Mouse (Mus musculus): ENCODE measurements around the gene Zfp119b.
A peak's percentile ranks its signal among the peaks of the same experiment; 100 is the strongest.
"Not testable (repeated sequence)": the region's sequence is repeated elsewhere in the genome, so short reads cannot be mapped to it uniquely, and the experiment has no call there.

The Zfp119b gene

DNA sequence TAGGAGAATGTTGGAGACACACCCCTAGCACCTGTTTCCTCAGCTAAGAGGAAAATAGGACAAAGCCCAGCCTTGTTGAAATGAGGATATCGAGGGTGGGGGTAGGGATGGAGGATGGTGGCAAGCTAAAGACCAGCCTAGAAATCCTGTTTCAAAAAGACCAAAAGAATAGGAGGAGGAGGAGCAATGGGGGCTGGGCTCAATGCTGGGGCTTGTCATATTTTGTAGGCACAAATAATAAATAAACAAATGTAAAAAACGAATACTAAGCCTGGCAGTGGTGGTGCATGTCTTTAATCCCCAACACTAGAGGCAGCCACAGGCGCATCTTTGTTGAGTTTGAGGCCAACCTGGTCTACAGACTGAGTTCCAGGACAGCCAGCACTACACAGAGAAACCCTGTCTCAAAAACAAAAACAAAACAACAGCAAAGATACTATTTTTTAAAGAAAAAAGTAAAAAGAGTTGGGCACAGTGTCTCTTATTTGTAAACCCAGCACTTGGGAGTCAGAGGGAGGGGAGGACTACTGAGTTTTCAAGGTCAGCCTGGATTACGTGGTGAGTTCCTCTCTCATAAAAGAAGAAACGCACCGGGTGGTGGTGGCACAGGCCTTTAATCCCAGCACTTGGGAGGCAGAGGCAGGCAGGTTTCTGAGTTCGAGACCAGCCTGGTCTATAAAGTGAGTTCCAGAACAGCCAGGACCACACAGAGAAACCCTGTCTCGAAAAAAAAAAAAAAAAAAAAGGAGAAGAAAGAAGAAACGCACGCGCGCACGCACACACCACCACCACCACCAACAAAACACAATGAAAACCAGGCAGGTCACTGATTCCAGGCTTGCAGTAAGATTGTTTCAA lies 8.7 kb upstream of the Zfp119b start:
- peak; percentile 12 to 59 for DNase-seq (ENCODE audit: low spot score in 2 of 2)

DNA sequence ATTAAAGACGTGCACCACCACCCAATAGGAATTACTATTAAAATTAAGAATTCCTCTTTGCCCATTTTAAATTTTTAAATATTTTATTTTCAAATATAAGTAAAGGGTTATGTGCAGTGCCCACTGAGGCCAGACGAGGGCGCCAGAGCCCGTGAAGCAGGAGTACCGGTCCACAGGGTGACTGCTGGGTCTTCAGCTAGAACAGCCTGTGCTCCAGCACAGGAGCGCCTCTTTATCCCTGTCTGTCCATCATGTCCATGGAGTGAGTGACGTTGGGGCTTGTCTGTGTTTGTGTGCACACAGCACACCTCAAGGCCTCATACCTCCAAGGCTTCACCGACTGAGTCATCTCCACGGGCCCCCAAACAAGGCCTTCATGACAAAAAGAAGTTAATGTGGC lies 7.9 kb upstream of the Zfp119b start:
- peak; percentile 74 to 91 for DNase-seq (ENCODE audit: low spot score in 2 of 2)

DNA sequence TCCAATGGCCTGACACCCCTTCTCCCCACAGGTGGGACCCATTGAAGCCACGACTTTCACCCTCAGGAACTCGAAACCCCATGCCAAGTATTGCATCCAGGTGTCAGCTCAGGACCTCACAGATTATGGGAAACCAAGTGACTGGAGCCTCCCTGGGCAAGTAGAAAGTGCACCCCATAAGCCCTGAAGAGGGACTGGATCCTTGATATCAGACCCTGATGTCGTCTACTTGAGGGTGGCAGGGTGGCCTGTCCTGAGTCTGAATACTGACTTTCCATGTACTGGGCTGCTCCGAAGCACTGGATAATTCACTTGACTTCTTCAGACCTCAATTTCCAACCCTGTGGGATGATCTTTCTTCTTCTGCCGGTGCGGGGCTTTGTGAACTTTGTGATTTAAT lies 7.3 kb upstream of the Zfp119b start:
- peak in 1 of 2 experiments; percentile 13 for DNase-seq (ENCODE audit: low spot score in 2 of 2)

DNA sequence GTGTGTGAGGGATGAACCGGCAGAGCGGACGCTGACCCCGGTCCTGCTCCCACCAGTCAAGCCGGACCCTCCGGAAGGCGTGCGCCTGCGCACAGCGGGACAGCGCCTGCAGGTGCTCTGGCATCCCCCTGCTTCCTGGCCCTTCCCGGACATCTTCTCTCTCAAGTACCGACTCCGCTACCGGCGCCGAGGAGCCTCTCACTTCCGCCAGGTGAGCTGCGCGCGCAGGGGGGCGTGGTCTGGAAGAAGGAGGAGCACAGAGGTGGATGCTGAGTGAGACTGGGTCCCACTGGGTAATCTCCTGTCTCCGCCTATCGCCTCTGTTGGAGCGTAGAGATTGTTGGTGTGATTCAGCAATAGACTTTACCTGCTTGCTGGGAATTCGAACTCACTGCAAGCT lies 6.8 kb upstream of the Zfp119b start:
- peak; percentile 82 to 91 for DNase-seq (ENCODE audit: low spot score in 2 of 2)

DNA sequence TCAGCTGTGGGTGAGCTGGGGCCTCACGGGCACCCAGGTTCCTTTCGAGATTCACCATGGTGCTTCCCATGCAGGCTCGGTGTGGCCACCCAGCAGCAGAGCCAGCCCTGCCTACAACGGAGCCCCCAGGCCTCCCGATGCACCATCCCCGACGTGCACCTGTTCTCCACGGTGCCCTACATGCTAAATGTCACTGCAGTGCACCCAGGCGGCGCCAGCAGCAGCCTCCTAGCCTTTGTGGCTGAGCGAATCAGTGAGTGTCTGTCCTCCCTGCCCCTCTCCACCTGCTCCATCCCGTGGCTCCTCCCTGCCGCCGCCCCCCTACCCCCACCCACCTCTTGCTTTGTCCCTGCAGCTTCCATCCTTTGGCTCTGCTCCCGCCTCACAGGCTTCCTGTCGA lies 4.9 kb upstream of the Zfp119b start:
- DNase-seq (ENCODE audit: low spot score in 2 of 2): peak; percentile 17 to 66

DNA sequence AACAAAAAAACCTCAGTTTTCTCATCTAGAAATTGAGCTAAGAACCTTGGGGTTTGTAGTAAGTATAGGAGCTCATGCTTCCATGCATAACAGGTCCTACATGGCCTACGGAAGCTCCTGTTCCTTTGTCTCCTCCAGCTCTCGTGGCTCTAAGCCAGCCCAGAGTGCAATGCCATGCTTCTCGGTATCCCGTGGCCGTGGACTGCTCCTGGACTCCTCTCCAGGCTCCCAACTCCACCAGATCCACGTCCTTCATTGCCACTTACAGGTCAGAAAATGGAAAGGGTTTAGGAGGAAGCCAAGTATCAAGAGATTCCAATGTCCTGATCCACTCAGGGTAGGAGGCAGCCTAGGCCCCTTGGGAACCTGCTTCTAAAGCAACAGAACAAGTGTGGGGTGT lies 4.5 kb upstream of the Zfp119b start:
- DNase-seq (ENCODE audit: low spot score in 2 of 2): peak in 1 of 2 experiments; percentile 59

DNA sequence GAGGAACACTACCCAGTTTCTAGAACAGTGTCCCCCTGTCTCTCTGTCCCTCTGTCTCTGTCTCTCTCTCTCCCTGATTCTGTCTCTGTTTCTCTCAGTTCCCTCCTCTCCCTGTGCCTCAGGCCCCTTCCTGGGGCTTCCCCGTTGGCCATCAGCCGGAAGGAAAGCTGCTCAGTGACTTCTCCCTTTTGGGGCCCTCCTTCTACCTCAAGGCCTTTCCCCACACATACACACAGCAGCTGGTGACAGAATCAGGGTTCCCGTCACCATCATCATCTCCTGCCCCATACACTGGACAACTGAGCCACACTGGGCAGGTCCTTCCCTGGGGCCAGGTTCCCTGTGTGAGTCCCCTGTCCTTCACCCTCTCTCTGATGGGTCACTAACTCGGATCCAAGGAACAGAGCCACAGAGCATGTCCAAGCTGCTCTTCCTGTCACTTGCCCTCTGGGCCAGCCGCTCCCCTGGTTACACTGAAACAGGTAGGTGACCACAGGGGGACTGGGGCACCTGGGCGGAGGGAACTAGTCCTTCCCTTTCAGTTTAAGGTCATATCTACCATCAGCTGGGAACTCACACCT lies 3.2 kb upstream of the Zfp119b start, which contains the start of gene Ebi3:
Gene Ebi3 (plus strand): TSS at position 194 of the 581 bp plus-strand sequence.
- DNase-seq (ENCODE audit: low spot score in 2 of 2): peak; percentile 57 to 71

DNA sequence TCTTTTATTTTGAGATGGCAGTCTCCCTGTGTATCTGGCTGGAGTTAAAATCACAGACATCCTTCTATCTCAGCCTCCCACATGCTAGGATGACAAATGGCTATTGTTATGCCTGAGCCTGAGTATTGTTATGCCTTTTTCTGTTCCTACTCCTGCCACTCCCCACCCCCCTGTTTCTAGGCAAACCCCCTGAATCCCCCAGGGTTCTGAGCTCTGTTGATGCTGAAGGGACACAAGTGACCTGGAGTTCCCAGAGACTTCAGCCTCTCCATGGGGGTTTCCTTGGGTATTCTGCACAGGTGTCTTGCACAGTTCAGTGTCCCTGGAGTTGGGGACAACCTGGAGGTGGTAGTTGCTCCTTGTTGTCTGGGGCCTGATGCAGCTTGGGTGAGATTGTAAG lies 2.7 kb upstream of the Zfp119b start:
- DNase-seq (ENCODE audit: low spot score in 2 of 2): peak in 1 of 2 experiments; percentile 57

DNA sequence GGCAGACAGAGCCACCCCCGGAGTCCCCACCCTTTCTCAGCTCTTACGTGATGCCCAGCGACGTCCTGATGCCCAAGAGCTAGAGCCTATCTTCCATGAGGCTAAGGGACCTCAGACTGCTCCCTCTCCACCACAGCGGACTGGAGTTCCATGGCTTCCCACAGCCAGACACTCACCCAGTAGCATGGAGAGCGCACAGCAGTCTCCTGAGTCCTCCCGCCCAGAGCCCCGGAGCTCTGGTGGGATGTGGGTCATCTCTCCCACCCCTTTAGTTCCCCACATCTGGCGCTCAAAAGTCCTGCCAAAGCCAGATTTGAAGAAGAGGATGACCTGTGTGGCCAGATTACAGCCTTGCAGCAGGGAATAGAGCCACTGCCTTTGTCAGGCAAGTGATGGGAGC lies 1.3 kb upstream of the Zfp119b start:
- DNase-seq (ENCODE audit: low spot score in 2 of 2): peak in 1 of 2 experiments; percentile 56

DNA sequence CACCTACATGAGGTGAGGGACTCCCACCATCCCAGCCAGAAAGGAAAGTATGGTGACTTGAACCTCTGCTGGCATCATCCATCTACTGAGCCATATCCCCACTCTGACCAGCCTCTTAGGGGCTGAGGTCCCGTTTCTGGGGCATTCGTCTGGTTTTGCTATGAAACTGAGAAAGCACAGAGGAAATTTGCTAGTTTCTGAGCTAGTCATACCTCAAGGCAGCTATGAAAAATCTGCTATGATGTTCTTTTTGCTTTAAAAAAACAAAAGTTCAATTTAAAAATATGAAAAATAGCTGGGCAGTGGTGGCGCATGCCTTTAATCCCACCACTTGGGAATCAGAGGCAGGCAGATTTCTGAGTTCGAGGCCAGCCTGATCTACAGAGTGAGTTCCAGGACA lies 653 bp downstream of the Zfp119b start:
- no peak for DNase-seq (ENCODE audit: low spot score in 2 of 2)

DNA sequence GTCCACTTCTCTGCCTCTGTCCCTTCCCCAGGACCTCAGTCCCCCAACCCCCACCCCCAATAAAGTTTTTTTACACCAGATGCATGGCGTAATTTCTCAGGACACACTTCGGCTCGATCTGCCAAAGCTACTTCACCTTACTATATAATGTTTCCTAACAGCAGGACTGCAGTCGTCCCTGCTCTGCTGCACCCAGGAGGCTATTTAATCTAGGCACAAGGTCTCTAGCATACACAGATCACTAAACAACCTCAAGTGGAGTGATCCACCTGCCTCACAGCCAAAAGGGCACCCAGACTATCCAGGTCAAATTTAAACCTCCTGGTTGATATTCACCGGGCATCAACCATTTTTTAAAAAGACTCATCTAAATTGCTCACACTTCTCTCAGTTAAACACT lies 3.6 kb downstream of the Zfp119b start:
- peak; percentile 15 to 61 for DNase-seq (ENCODE audit: low spot score in 2 of 2)

DNA sequence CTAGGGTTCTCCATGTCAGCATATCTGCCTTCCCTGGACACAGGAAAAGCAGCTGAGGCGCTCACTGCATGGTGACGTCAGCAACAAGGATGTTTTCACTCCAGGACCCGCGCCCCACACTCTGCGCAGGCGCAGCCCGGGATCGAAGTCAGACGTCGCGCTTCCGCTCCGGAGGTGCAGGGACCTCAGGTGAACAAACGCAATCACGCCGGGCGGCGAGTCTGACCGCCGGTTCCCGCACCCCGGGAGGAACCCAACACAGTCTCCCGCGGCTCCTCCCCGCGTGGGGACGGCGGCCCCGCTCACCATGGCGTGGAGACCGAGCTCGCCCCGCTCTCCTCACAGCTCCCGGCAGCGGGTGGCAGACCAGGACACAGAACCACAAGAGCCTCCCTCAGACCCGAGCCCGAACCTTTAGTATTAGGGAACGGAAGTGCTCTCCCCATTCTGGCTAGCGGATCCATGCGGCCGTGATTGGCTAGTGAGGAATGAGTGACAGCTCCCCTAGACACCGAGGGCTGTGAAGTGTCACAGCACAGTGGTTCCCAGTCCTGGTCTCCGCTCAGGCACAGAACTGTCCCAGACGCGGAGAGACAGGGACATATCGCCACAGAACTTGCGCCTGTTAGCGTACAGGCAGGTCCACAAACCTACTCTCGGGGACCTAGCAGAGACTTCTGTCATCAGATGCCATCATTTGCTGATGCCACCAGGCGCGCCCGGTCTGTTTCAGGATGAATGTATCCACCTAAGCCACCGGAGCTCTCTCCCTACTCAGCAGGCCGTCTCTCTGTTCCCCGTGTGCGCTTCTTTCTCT lies 4.2 kb downstream of the Zfp119b start:
- peak; percentile 83 to 90 for DNase-seq (ENCODE audit: low spot score in 2 of 2)

DNA sequence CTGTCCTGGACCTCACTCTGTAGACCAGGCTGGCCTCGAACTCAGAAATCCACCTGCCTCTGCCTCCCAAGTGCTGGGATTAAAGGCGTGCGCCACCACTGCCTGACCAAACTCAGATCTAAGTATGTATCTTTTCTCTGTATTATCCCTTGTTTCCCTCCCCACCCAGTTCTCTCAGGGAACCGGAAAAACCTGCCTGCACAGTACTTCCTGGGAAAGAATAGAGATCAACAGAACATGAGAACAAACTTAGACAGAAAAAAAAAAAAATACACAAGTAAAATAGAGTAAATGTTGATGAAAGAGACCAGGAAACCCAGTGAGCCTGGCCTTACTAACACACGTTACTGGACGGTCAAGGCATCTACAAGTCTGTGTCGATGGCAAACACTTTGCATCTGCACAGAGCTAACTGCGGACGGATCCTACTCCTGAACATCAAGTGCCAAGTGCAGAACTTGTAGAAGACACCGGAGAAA lies 4.9 kb downstream of the Zfp119b start:
- not testable (repeated sequence) for DNase-seq (ENCODE audit: low spot score in 2 of 2)

DNA sequence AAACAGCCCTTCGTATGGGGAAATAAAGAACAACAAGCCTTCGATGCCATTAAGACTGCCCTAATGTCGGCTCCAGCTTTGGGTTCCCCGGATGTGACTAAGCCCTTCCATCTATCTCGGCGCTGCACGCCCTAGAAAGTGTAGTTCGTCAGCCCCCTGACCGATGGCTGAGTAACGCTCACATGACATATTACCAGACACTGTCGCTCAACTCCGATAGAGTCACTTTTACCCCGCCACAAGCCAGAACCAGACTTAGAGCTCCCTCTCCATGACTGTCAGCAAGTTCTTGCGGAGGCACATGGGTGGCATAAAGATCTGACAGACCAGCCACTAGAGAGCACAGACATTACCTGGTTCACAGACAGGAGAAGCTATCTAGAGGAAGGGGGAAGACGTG lies 16.1 kb downstream of the Zfp119b start:
- DNase-seq (ENCODE audit: low spot score in 2 of 2): no peak

DNA sequence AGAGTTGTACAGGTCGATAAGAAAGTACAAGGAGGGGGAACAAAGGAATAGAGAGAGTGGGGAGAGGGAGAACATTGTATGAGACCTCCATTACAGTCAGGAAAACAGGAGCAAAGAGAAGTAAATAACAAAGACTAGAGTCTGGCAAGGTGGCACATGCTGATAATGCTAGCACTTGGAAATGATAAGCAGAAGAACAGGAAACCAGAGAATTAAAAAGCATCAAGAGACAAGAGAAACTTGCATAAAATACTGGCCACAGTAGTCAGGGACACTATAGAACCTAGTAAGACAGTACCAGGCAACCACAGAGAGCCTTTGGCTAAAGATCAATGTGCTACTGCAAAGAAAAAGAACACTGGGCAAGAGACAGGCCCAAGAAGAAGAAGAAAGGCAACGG lies 16.7 kb downstream of the Zfp119b start:
- no peak for DNase-seq (ENCODE audit: low spot score in 2 of 2)

DNA sequence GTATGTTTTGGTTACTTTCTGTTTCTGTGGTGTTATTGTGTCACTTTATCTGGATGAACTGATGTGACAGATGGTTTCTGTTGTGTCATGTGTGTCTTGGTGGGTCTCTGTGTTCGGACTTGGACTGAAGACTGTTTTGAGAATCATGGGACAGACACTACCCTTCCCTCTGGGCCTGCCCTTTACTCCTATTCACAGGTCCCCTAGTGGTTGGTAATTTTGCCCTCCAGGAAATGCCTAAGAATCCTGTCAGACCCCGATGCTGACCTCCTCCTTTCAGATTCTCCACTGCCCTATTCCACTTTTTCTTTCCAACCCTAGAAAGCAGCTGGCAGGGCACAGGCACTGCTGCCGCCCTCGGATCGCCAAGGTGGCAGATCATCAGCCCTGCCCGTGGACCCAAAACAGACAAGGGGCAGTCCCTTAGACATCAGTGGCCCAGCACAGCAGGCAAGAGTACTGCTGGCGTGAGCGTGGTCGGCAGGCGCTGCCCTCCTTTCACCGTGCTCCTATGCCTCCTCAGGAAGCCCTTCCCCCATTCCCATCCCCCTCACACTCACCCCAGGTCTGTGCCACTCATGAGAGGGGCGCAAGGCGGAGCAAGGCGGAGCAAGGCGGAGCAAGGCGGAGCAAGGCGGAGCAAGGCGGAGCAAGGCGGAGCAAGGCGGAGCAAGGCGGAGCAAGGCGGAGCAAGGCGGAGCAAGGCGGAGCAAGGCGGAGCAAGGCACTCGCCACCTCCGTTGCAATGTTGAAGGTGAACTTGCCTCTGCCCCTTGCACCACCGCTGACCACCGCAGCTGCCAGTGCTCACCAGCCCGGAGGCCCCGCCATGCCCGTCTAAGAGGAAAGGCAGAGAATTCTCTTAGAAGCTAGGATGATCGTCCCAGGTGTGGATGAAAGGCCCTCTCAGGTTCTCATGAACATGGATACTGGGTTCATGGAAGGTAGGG lies 17.5 kb downstream of the Zfp119b start:
- DNase-seq (ENCODE audit: low spot score in 2 of 2): peak; percentile 46 to 79

DNA sequence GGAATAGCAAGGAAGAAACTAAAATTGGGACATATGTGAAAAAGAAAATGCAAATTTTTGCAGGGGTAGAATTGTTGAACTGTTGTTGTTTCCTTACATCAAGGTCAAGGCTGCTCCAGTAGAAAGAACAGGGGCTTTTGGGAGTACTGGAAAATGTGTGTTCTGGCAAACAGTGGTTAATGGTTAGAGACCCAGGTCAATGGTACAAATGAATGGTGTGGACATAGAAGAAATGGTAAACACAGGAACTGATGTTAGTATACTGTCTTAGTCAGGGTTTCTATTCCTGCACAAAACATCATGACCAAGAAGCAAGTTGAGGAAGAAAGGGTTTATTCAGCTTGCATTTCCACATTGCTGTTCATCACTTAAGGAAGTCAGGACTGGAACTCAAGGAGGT lies 42.6 kb downstream of the Zfp119b start:
- DNase-seq (ENCODE audit: low spot score in 2 of 2): no peak

DNA sequence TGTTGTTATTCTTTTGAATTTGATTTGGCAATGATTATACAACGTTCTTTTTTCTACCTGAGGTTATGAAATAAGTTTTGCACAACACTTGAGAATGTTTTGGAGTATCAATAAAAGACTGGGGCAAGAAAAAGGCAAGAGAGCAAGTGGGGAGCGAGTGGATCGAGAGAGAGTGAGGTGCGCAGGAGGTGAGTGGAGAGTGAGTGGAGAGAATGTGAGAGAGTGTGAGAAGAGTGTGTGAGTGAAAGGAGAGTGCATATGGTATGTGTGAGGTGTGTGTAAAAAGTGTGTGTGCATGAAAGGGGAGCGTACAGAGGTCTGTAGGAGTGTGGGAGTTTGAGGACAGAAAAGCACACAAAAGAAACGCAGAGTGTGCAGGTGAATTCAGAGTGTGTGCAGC lies 45.2 kb downstream of the Zfp119b start:
- no peak for DNase-seq (ENCODE audit: low spot score in 2 of 2)

DNA sequence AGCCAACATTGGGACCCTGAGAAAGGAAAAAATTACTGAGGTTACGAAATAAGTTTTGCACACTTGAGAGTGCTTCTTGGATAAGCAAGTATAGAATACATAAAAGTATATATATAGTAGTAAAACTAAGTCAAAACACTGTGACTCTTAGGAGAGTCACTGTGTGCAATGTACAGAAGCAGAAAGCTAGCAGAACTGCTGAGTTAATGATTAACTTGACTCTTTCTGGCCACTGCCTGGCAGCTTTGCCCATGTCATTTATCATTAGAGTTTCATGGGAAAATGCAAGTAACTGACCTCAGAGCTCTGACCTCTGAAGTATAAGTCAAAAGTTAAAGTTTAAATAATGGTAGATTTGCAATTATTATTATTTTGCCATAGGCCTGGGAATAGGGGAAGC lies 45.6 kb downstream of the Zfp119b start:
- DNase-seq (ENCODE audit: low spot score in 2 of 2): no peak

DNA sequence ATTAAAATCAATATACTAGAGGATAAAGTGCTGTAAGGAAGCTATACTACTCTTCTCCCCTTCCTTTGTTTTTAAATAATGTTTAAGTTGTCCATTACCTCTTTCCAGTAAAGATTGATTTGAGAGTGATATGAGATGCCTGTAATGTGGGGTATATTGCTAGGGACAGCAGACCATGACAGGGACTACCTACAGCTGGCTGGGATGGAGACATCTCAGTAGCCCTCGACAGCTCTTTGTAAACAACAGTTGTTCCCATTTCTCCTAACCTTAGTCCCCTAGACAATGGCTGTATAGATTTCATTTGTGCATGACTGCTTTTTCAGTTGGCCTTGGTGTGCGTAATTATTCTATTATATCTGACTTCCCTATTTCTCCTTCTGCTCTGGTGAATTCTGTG lies 46.2 kb downstream of the Zfp119b start:
- no peak for DNase-seq (ENCODE audit: low spot score in 2 of 2)

DNA sequence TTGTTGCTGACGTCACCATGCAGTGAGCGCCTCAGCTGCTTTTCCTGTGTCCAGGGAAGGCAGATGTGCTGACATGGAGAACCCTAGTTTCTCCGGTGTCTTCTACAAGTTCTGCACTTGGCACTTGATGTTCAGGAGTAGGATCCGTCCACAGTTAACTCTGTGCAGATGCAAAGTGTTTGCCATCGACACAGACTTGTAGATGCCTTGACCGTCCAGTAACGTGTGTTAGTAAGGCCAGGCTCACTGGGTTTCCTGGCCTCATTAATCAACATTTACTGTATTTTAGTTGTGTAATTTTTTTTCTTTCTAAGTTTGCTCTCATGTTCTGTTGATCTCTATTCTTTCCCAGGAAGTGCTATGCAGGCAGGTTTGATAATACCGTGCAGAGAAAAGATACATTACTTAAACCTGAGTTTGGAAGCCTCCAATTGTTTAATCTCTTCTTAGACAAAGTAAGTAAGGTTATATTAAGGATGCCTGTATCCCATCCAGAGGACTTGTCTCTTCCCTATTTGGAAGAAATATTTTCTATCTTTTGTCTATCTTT lies 56.8 kb downstream of the Zfp119b start:
- DNase-seq (ENCODE audit: low spot score in 2 of 2): not testable (repeated sequence)

All from spleen, postnatal 4 days (tissue).